Mouse (Mus musculus) ES-E14 (cell line): ENCODE data around the gene Zfp91. TPM values are rescaled to one million over a fixed set of nuclear protein-coding genes. Genes with fewer than 3 reads are reported as not detected.

Experiments
- DNase-seq: peaks from one replicate; pipeline ENCODE4 v3.0.0-alpha.2; 2013; ENCODE audit warnings: low read depth, low spot score
- H3K27ac ChIP-seq: 2 replicates; pipeline ENCODE4 v1.5.1; 2012; ENCODE audit warnings: low read depth, mild to moderate bottlenecking, low read length, moderate library complexity, mixed read lengths; ENCODE audit not compliant: poor library complexity, insufficient read depth, severe bottlenecking
- H3K36me3 ChIP-seq: 2 replicates; pipeline ENCODE4 v1.6.1; 2012; ENCODE audit warnings: mild to moderate bottlenecking, low read length, moderate library complexity, mixed read lengths; ENCODE audit not compliant: control insufficient read depth, poor library complexity, insufficient read depth, severe bottlenecking
- H3K4me1 ChIP-seq, 2 experiments: fragments of 150-350 bp in 1 of 2; sonication (generic) in 1 of 2; 2 replicates each; pipeline ENCODE4 v1.6.1; 2012; ENCODE audit warnings: low read length in 2 of 2, mild to moderate bottlenecking in 1 of 2, mixed read lengths in 1 of 2; ENCODE audit not compliant: control insufficient read depth in 2 of 2, insufficient read depth in 2 of 2, poor library complexity in 1 of 2
- H3K4me3 ChIP-seq, 2 experiments: fragments of 150-350 bp in 1 of 2; sonication (generic) in 1 of 2; 2 replicates each; pipeline ENCODE4 v1.5.1; 2012; ENCODE audit warnings: low read length in 2 of 2, low read depth in 1 of 2, mild to moderate bottlenecking in 1 of 2, mixed read lengths in 1 of 2; ENCODE audit not compliant: insufficient read depth in 1 of 2, poor library complexity in 1 of 2, severe bottlenecking in 1 of 2
- H3K9ac ChIP-seq: 2 replicates; pipeline ENCODE4 v1.6.1; 2012; ENCODE audit warnings: low read depth, mild to moderate bottlenecking, low read length, mixed read lengths; ENCODE audit not compliant: poor library complexity, insufficient read depth, severe bottlenecking
- H3K9me3 ChIP-seq: fragments of 150-350 bp; sonication (generic); 2 replicates; pipeline ENCODE4 v1.6.1; 2012; ENCODE audit warnings: low read depth, mild to moderate bottlenecking, low read length; ENCODE audit not compliant: control insufficient read depth, insufficient read depth
- CHD2 ChIP-seq: IDR thresholded peaks from 2 replicates; pipeline ENCODE4 v1.6.1; 2014; ENCODE audit warnings: mild to moderate bottlenecking, low read depth, low read length, inconsistent platforms
- HCFC1 ChIP-seq: IDR thresholded peaks from 2 replicates; pipeline ENCODE4 v1.6.1; 2012; ENCODE audit warnings: low read length, inconsistent platforms, borderline replicate concordance; ENCODE audit not compliant: insufficient read depth
- MAFK ChIP-seq: IDR thresholded peaks from 2 replicates; pipeline ENCODE4 v1.6.1; 2014; ENCODE audit warnings: mild to moderate bottlenecking, low read depth, low read length, inconsistent platforms; ENCODE audit not compliant: insufficient read depth
- ZC3H11A ChIP-seq: IDR thresholded peaks from 2 replicates; pipeline ENCODE4 v1.6.1; 2012; ENCODE audit warnings: low read depth, mild to moderate bottlenecking, inconsistent platforms, low read length, borderline replicate concordance
- ZNF384 ChIP-seq: IDR thresholded peaks from 2 replicates; pipeline ENCODE4 v1.6.1; 2012; ENCODE audit warnings: low read depth, low read length, inconsistent platforms
- in situ Hi-C, 2 experiments: fragments of 600-800 bp; cut with MboI; formaldehyde crosslinking; loops; one replicate each; pipeline ENCODE4 v1.15.1; 2025; ENCODE audit warnings: low sequenced_read_pairs in 2 of 2, inconsistent platforms in 1 of 2; ENCODE audit not compliant: unreplicated experiment in 2 of 2
- total RNA-seq: library from RNA; depleted of rRNA; stranded (reverse); fragments of 300-350 nt; gene quantifications from 2 replicates; pipeline ENCODE4 v1.2.3, GENCODE M21; 2012

Gene Zfp91
- total RNA-seq, 1 experiment = 35.0 TPM

DNA sequence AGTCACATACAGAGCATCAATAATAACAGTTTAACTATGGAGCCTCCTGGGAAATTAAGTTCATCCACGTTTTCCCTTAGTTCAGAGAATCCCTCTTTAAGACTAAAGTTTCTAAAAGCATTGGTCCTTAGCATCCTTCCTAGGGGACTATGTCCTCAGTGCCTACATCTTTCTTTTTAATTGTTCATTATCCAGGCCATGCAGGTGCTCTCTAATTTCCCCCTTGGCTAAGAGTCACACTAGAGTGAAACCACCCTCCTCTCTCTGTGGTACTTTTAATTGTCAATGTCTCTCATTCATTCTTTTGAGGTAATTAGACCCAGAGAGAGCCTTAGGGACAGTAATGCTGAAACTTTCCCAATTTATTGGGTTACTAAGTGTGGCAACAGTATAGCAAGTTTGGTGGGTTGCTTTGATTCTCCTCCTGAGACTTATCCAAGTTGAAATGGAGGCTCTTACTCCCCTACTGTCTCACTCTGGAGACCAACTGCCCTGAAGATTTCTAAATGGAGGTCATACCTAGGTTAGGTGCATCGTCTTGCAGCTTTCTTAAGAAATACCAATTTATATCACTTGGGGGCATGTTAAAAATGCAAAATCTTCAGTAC lies 35.0 kb upstream of the Zfp91 start:
- no peaks in the 10 kb centered on the region for H3K36me3 ChIP-seq
- in situ Hi-C loops = no loop called here
- H3K9me3 ChIP-seq = no peaks in the 10 kb centered on the region
- no peak overlapping the region for H3K27ac ChIP-seq
- H3K4me3 ChIP-seq = no peak overlapping the region
- H3K9ac ChIP-seq = no peak overlapping the region
- TF ChIP-seq ZNF384 = no peak
- TF ChIP-seq CHD2 = no peak
- no peak for TF ChIP-seq MAFK
- TF ChIP-seq HCFC1 = no peak
- TF ChIP-seq ZC3H11A = no peak
- no peaks in the 10 kb centered on the region for H3K4me1 ChIP-seq
- no peak for DNase-seq

DNA sequence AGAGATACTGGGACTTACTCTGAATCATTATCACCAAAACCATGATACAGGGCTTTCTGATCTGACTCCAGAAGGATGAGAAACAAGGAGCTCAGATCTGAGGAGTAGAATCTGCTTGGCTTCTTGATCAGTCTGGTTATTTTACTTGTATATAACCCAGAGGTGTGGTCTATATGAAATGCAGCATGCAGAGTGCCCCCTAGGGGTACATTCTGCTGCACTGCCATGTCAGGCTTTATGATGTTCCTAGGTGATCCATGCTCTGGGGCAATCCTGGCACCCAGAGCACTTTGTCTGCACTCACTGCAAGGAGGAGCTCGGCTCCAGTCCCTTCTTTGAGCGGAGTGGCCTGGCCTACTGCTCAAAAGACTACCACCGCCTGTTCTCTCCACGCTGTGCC lies 28.6 kb upstream of the Zfp91 start:
- in situ Hi-C loops = loop anchor here in 1 of 2 experiments (10.0 kb wide), 1 partner anchor 310 kb away; no protein-coding TSS in a partner anchor
- Histone ChIP-seq H3K4me1 (no peaks in the 10 kb centered on the region), H3K4me3 (no peak overlapping the region), H3K9ac (no peak overlapping the region), H3K9me3 (no peaks in the 10 kb centered on the region), H3K36me3 (no peaks in the 10 kb centered on the region), H3K27ac (no peak overlapping the region)
- no peak for DNase-seq
- TF ChIP-seq HCFC1 (no peak), CHD2 (no peak), ZC3H11A (no peak), ZNF384 (no peak), MAFK (no peak)

DNA sequence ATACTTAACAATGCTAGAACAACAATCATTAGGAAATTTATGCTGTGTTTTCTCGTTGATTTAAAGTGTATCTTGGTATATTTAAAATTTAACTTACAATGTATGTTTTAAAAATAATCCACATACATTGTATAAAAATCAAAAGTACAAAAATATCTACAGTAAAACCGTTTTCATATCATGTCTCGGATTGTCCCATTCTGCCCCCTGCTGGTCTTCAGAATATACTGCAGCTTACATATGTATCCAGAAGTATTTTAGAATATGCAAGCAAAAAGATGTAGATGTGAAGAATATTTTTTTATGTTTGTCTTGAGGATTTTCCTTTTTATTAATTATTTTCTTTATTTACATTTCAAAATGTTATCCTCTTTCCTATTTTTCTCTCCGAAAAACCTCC lies 24.5 kb upstream of the Zfp91 start:
- DNase-seq = no peak
- no peak for TF ChIP-seq MAFK
- TF ChIP-seq HCFC1 = no peak
- no peak for TF ChIP-seq ZNF384
- no peak for TF ChIP-seq ZC3H11A
- TF ChIP-seq CHD2 = no peak
- Histone ChIP-seq H3K9ac (no peak overlapping the region), H3K4me3 (no peak overlapping the region), H3K27ac (no peak overlapping the region), H3K36me3 (no peaks in the 10 kb centered on the region), H3K9me3 (no peaks in the 10 kb centered on the region), H3K4me1 (no peaks in the 10 kb centered on the region)
- in situ Hi-C loops = loop anchor here in 1 of 2 experiments (10.0 kb wide), 1 partner anchor 306 kb away; no protein-coding TSS in a partner anchor

DNA sequence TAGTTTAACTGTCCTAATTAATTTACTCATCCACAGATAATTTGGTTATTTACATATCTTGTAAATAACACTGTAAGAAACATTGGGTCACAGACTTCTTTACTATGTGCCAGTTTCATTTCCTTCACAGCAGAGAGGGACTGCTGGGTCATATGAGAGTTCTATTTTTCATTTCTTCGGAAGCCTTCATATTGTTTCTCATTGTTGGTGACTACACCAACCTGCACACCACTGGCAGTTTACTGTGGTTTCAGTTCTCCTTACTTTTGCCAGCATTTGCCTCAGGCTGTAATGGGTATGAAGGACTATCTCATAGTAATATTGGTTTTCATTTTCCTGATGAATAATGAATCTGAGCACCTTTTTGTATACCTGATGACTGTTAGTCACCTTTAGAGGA lies 22.6 kb upstream of the Zfp91 start:
- in situ Hi-C loops = no loop called here
- no peaks in the 10 kb centered on the region for H3K4me1 ChIP-seq
- H3K9ac ChIP-seq = no peak overlapping the region
- no peak overlapping the region for H3K27ac ChIP-seq
- no peak overlapping the region for H3K4me3 ChIP-seq
- no peak for TF ChIP-seq ZC3H11A
- no peak for TF ChIP-seq MAFK
- no peak for TF ChIP-seq HCFC1
- no peak for TF ChIP-seq CHD2
- no peak for TF ChIP-seq ZNF384
- no peaks in the 10 kb centered on the region for H3K36me3 ChIP-seq
- no peak for DNase-seq
- H3K9me3 ChIP-seq = no peaks in the 10 kb centered on the region

DNA sequence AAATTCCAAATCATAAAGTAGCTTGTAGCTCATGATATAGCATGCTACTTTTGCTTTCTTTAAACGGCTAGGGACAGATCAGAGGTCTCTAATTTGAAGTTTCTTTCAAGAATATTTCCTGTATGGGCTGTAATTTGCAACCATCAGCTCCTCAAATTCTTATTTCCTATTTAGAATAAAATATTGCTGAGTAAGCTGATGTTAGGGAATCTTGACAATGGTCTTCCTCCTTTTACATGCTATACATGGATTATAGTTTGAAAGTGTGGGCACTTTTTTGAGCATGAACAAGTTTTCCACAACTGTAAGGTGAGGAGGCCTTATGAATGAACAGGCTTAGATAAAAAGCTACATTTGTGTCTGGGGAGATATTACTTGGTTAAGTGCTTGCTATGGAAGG lies 18.0 kb upstream of the Zfp91 start:
- H3K9me3 ChIP-seq = no peaks in the 10 kb centered on the region
- H3K36me3 ChIP-seq = no peaks in the 10 kb centered on the region
- H3K9ac ChIP-seq = no peak overlapping the region
- TF ChIP-seq MAFK (no peak), ZNF384 (no peak), ZC3H11A (no peak), HCFC1 (no peak), CHD2 (no peak)
- H3K4me3 ChIP-seq = no peak overlapping the region
- H3K4me1 ChIP-seq = no peaks in the 10 kb centered on the region
- H3K27ac ChIP-seq = no peak overlapping the region
- in situ Hi-C loops = no loop called here
- DNase-seq = no peak
